Mouse (Mus musculus): Measurements from ENCODE around the gene Clock. TPM values are rescaled to one million over a fixed set of nuclear protein-coding genes. Genes with fewer than 3 reads are reported as not detected.

Clock gene
- total RNA-seq, 2 experiments from 2014 or later, result 5.9 to 7.1 TPM

DNA sequence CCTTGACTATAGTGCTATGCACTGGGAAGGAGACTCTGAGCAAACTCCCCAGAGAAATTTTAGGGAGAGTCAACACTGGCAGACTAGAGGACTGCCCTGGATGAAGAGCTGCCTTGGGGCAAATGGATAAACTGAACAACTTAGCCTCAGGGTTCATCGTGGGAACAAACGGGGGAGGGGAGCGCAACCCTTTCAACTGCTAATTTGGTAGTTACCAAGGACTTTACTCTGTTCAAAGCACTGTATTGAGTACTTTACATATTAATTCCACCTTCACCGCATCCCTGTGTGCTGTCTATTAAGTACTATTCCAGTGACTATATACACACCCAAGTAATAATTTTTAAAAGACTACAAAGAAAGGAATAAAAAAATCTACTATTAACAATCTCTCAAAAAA, 18.9 kb downstream of the Clock start:
- no peak for ATAC-seq (replicated peaks; ENCODE audit: poor library complexity)

DNA sequence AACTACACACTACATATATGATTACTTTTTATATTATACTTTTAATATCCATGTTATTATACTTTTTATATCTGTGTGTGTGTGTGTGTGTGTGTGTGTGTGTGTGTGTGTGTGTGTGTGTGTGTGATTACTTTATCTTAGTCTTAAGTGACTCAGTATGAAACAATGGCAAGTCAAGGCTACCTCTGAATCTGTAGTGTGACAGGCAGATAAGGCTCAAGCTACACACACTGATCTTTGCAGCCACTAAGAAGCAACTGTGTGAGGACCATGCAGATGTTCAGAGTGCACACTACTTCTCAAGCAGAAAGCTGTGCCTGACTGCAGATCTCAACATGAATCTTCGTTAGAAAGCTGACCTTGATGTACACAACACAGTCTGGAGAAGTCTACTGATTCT, 20.7 kb downstream of the Clock start:
- ATAC-seq (replicated peaks; ENCODE audit: poor library complexity), result peak; percentile 82

DNA sequence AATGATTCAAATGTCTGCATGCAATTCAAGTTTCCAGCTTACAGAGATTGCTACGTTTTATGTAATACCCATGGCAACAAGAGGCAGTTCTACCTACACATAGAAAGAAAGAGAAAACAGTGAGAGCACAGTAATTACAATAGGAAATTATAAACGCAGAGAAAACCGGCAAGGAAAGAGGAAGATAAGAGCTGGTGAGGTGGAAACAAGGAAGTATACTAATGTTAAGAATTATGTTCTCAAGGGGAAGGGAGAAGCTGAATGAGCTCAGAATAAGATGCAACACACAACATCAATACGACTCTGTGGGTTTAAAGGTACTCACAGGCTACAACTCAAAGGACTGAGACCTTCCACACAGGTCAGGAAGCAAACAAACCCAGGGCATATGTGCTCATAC, 29.6 kb downstream of the Clock start:
- no peak for ATAC-seq (replicated peaks; ENCODE audit: poor library complexity)

DNA sequence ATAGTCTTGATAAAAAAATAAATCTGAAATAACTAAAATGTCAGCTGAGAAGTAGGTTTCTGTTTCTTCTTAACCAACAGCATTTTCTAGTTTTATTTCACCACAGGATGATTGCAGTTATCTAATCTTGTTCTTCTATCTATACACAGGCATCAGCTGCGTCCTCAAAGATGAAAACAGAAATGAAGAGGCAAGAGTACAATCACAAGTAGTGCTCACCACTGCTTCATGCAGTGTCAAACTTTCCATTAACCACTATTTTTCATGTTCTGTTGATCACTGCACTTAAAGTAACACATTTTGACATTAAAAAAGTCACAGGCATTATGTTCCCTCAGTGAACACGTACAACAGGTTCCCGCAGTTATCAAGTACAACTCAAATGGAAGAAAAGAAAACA, 53.6 kb downstream of the Clock start:
- no peak for ATAC-seq (replicated peaks; ENCODE audit: poor library complexity)

DNA sequence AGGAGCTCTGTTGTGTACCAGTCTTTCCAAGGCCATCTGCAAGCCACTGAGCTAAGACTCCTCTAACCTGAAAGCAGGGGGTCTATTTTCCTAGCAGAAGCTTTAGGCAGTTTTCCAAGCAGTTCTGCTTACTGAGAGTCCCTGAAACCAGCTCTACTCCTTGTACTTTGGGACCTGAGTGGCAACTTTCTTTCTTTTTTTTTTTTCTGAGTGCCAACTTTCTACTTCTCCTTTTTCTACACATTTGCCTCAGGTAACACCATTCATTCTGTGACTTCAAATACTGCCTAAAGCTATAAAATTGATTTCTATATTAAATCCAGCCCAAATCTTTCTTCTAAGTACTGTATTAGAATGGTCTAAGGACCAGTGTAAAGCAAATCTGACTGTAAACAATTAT, 58.1 kb downstream of the Clock start:
- ATAC-seq (replicated peaks; ENCODE audit: poor library complexity), result no peak

DNA sequence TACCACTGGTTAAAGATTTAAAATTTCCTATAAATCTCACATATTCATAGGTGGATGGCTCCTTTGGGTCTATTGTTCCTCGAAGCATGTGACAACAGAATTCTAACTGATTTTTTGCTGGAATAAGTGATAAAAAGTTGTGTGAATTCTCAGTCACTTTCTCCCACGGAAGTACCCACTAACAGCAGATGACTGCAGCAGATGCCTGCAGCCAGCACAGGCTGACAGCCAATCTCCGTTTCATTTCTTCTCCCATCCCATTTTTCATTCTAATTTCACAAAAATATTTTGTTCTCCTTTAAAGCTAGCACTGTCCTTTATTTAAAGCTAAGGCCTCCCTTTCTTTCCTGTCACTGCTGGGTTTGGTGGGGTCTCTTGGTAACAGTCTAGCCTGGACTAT, 59.2 kb downstream of the Clock start:
- ATAC-seq (replicated peaks; ENCODE audit: poor library complexity), result no peak

DNA sequence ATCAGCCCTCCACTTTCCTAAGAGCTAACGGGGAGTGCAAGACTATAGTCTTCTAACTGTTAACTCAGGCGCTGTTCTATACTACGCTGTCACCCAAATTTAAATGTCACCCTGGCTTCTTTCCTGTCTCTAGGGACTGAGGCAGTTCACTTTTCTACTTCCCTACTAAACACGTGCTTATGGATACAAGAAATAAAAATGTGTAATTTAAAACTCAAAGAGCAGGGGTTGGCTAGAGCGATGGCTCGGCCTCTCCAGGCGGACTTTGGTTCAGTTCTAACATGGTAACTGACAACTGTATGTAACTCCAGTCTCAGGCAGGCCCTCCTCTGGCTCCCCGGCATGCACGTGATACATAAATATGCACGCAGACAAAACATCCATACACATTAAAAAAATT, 60.2 kb downstream of the Clock start:
- no peak for ATAC-seq (replicated peaks; ENCODE audit: poor library complexity)

DNA sequence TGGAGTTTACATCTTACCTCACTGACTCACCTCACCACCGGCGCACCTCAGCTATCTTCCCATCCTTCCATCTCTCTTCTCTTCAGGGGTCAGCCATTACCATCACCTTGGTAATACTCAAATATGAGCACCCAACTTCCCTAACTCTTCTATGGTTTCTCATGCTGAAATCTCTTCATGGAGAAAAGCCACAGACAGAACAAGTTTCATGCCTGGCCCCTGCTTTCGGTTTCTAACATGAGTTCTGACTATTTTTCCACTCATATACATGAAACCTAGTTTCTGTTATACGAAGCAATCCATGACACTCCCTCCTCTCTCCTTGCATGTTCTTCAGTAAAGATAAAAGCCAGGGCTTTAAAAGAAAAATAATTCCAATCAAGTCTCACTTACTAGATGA, 60.7 kb downstream of the Clock start:
- no peak for ATAC-seq (replicated peaks; ENCODE audit: poor library complexity)

DNA sequence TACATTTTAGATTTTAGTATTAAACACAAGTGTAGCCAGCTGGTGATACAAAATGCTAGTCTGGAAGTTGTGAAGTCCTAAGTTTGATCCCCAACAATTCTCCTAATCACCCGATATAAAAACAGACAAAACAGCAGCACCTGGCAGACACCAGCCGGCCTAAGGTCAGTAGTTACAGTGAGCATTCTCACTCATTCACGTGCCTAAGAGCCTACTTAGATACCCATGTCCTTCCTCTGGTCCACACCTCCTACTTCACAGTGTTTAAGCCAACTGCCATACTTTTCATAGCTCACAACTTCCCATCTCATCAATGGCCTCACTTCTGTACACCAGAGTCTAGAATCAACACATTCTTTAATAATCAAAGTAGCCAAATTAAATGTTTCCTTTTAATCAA, 61.3 kb downstream of the Clock start:
- ATAC-seq (replicated peaks; ENCODE audit: poor library complexity), result no peak

DNA sequence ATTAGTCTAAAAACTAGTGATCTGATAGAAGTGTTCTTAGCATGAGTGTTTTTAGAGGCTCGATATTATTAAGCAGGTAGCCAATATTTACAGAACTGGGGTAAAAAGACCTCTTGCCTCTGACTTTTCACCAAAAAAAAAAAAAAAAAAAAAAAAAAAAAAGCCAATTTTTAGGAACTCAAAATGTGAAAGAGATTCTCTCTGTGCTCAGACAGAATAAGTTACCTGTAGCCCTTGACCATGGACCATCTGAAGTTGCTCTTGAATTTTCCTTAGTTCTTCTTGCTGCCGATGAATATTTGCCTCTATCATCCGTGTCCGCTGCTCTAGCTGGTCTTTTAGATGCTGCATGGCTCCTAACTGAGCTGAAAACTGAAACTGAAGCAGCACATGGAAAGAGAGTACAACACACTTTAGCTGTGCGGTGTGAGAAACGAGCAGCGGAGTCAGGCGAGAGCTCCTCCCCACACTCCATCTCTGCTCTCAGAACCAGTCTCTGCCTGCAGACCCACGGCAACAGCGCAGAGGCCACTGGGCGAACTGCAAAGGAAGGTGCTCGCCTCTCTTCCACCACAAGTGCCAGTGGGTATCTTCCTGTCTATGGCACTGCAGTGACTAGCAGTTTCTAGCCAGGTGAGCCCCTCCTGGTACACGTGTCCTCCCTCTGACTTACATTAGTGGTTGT, 73.3 kb downstream of the Clock start:
- ATAC-seq (replicated peaks; ENCODE audit: poor library complexity), result no peak

DNA sequence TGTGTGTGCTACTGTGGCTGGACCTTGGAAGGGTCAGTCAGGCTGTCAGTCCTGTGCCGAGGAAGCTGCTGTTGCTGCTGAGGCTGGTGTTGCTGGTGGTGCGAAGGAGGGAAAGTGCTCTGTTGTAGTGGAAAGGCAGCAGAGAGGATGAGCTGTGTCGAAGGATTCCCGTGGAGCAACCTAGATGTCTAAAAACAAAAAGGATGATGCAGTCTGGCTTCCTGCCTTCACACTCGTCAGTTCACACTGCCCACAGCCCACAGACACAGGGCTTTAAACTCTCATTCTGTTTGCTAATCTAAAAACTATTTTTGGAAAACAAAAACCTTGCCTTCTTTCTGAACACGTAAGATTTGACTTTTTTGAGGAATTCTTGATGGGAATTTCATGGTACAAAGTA, 87.9 kb downstream of the Clock start:
- no peak for ATAC-seq (replicated peaks; ENCODE audit: poor library complexity)

DNA sequence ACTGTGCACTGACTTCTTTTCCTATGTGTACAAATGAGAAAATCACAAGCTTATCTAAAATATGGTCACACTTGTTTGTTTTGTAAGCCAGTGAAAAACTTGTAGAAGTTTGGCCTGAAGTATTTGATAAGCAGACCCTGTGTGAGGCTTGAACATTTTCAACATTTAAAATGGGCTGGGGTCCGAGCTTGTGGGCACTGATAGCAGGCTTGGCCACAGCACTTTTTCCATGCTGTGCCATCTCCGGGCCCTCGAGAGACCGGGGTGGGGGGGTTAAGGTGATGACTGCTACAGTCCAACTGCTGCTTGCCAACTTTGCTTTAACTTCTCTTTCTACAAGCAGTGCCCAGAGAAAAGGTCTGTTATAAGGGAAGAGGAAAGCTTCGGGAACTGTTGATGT, 96.5 kb downstream of the Clock start:
- no peak for ATAC-seq (replicated peaks; ENCODE audit: poor library complexity)

DNA sequence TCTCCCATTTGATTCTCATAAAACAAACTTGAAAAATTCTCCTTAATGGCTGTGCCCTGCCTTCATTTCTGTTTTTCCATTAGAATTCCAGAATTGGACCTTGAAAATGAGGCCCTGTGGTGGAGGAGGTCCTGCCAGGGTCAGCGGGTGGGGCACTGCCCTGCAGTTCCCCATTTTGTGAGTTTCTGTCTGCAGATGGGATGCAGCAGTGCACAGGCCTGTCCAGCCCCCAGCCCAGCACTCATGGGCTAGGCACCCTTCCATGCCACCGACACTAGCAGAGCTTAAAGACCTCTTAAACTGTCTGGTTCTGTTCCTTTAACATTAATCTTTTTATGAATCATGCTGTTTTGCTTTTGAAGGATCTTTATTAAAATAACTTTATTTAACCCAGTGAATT, 98.7 kb downstream of the Clock start:
- no peak for ATAC-seq (replicated peaks; ENCODE audit: poor library complexity)

DNA sequence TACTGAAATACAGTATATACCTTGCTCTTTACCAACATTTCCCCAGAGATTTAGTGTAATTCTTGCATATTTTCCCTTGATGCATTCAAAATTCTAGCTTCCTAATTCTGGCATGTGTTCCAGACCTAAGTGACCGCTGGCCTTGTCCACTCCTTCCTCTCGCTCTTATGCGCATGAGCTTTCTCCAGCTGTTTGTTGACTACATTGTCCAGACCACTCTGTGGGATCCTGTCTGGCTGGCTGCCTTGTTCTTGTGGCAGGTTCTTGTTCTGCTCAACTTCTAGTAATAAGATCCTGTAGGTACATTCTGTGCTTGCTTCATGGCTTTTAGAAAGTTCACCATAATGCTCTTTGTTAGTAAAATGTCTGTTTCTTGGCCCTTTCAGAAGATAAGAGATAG, 101.4 kb downstream of the Clock start:
- ATAC-seq (replicated peaks; ENCODE audit: poor library complexity), result no peak

DNA sequence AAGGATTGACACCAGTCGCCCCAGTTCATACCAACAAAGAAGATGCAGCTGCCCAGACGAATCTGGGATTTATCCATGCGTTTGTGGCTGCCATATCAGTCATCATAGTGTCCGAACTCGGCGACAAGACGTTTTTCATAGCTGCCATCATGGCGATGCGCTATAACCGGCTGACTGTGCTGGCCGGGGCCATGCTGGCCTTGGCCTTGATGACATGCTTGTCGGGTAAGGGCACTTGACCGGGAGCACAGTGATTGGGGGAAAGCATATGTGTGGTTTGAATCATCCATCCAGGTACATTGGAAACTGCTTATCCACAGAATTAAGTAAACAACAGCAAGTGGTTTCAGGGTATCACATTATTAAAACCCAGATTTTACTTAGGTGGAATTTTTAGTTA, 105.2 kb downstream of the Clock start:
- no peak for ATAC-seq (replicated peaks; ENCODE audit: poor library complexity)

DNA sequence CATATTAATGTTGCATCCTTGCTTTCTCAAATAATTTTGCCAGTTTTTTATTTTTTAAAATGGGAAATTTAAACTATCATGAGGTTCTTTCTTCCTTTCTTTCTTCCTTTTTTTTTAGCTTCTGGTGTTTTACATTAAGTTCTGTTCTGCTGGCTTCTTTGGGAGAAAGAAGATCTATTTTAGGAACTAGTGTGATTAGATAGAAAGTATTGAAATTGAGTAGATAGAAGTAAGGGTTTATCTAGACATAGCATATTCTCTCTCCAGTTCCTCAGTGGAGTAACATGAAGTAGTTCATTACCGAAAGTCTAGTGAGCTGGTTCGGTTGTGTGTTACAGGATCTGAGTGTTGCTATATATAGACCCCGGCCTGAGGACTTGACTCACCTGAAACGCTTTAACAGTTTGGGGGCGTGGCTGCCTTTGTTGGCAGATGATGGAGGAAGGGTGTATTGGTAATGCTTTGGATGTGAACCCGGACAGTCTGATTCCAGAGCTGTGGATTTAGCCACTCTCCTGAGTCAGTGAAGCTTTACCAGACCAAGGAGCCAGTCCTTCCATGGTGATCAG, 110.1 kb downstream of the Clock start:
- no peak for ATAC-seq (replicated peaks; ENCODE audit: poor library complexity)

DNA sequence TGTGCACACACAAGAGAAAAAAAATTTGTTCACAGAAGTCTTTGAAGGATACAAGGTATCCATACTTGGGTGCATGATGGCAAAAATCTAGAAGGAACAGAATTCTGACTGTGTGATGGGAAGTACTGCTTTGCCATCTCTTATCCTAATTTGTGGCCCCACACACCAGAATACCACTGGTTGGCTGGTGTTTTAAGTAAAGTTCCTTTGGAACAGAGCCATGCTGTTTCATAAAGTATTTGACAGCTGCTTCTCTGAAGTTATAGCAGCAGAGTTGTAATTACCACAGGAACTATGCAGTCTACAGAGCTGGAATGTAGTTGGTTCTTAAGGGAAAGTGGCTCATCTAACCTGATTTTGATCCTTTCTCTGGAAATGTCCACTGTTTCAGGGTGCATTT, 111.5 kb downstream of the Clock start:
- ATAC-seq (replicated peaks; ENCODE audit: poor library complexity), result no peak

DNA sequence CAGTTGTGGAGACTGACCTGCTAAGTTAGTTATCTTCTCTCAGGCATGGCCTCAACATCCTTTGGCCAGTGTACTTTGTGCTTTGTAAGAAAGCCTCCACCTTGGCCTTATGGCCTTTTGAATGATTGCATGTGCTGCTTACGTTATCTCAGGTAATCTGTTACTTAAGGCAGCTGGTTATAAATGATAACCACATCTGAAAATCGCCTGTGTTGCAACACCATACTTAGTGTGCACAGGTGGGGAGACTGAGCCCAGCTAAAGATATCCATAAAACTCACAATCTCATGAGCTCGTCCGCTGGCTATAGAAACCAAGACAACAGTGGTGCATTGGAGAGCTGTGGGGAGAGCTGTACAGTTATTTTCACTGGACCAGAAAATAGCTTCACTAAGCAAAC, 114.0 kb downstream of the Clock start:
- no peak for ATAC-seq (replicated peaks; ENCODE audit: poor library complexity)

DNA sequence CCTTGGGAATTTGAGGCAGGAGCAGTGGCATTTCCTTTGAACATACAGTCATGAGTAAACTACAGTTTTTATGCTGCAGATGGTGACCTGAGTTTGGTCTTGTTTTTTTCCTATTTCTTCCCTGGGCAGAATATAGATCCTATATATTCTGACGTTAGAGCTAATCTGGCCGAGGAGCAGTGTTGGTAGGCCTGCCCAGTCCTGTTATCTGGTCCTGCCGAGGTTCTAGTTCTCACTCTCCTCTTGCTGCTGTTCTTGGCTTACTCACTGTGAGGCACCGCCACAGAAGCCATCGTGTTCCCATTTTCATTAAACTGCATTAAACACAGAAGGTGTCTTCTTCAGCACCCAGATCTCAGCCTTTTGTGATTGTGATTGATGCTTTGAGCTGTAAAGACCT, 116.7 kb downstream of the Clock start:
- no peak for ATAC-seq (replicated peaks; ENCODE audit: poor library complexity)

DNA sequence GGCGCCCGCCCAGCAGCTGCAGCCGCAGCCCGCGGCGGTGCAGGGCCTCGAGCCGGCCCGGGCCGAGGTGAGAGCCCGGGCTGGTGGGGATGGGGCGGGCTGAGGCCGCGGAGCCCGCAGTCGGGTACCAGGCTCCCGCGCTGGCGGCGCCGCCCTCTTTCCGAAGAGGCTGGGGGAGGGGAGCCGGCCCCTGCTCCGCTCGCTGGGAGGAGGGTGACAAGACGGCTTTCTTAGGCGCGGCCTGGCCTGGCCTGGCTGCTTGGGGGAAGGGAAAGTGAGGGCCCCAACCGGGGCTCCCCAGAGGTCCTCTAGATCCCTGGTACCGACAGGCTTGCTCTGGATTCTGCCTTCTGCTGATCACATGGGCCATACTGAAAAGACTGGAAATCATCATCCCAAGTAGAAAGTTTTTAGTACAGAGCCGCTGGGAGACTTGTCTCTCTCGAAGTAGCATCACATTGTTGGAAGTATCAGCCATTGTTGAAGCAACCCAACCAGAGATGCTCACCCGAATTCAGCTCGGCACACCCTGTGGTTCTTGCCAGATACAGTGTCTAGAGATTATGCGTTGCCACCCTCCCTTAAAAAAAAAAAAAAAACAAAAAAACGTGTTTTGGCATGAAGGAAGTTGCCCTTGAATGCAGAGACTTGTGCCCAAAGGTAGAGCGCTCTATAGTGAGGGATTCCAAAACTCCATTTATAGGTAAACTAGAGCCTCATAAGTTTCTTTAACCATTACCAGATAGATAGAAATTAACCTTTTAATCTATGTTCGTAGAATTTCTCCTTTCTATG, 120.1 kb downstream of the Clock start:
- ATAC-seq (replicated peaks; ENCODE audit: poor library complexity), result peak; percentile 47

DNA sequence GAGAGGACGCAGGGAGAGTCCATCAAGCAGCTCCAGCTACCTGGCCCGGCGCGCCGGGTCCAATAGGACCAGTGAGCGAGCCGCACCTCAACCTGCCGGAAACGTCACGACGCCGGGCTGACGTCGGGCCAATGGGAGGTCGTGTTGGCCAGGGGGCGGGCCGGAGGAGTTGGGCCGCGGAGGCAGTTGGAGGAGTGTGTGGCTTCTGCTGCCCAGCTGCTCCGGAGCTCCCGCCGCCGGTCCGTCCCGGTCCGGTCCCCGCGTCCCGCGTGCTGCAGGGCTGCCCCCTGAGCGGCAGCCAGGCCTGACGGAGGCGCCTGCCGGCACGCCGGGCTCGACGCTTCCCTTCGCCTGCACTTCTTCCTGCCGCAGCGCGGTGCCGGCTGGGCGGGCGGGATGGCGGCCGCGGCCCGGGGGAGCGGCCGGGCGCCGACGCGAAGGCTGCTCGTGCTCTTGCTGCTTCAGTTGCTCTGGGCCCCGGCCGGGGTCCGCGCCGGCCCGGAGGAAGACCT, 120.8 kb downstream of the Clock start, which contains the start of gene Tmem165:
TSS of gene Tmem165 (plus strand) at position 131 of the 512 bp plus-strand sequence.
- peak; percentile 90 for ATAC-seq (replicated peaks; ENCODE audit: poor library complexity)

Data from megakaryocyte progenitor cell, adult 5-6 weeks (primary cell).